Mouse (Mus musculus) gastrocnemius, postnatal 36 days (tissue): ENCODE data around the gene Fev. TPM values are rescaled to one million over a fixed set of nuclear protein-coding genes. Genes with fewer than 3 reads are reported as not detected.

Source experiments
- DNase-seq, 2 experiments: peaks; one replicate each; pipeline ENCODE4 v3.0.0; 2022
- intact Hi-C: fragments of 180-260 bp; cut with DNase I; formaldehyde crosslinking; loops from one replicate; pipeline ENCODE4 v1.15.1; 2025
- microRNA-seq, 2 experiments: library from miRNA; unstranded; fragments of <30 nt; microRNA quantifications; one replicate each; pipeline ENCODE4 v1.2.0; 2021
- total RNA-seq, 2 experiments: library from RNA; stranded (reverse); gene quantifications; 2 replicates each; pipeline ENCODE4 v1.2.3; 2021

Fev gene
- total RNA-seq, 2 experiments from 2014 or later = not detected

DNA sequence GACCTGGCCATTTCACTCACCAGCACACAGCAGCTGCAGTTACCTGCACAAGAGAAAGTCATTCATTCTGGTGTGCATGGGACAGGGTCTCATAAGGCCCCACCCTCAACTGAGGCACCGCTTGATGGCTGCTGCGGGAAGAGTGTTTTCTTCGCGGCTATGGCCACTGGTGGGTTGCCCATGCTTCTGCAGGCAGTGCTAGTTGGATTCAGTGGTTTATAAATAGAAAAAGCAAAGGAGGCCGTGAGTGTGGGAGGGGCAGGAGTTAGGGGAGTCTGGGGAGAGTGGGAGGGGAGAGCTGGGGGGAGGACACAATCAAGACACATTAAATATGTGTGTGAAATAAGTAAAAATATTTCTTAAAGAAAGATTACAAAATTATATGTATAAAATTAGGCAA lies 42.1 kb downstream of the Fev start:
- intact Hi-C loops = no loop called here
- DNase-seq = no peak

DNA sequence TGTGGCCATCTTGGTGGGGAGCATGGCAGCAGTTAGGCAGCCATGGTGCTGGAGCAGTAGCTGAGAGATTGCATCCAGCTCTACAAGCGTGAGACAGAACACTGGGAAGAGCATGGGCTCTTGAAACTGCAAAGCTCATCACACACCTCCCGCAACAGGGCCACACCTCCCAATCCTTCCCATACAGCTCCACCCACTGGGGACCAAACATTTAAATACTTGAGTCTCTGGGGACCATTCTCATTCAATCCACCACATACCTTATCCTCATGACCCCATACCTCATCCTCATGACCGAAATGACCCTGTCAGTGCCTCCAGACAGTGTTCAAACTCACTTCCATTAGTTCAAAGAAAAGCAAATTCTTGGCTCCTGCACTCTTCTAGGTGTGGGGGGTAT lies 52.0 kb downstream of the Fev start:
- DNase-seq = no peak
- intact Hi-C loops = no loop called here

Small RNA genes lying within 50 kb of the gene (microRNA-seq; reads per million reads assigned to microRNA genes)
- gene Mir375 = 2.5 to 133 reads per million in 2 experiments

Other genes with a start within 250 kb of the Fev start
- gene Ttll4, start 223.7 kb downstream of the Fev start, total RNA-seq = 10 to 100 TPM; 11.3 to 14.3 TPM
- 10 to 100 TPM; 41.0 to 44.1 TPM for gene Cyp27a1, start 171.8 kb downstream of the Fev start, total RNA-seq
- 10 to 100 TPM; 63.9 to 90.3 TPM for gene Prkag3, start 136.2 kb downstream of the Fev start, total RNA-seq
- under 1 TPM; 0.20 to 0.32 TPM for gene Wnt6, start 113.5 kb downstream of the Fev start, total RNA-seq
- not detected for gene Wnt10a, start 93.9 kb downstream of the Fev start, total RNA-seq
- not detected for gene Cdk5r2, start 30.5 kb downstream of the Fev start, total RNA-seq
- not detected for gene Cryba2, start 7.7 kb upstream of the Fev start, total RNA-seq
- gene Cfap65, start 50.2 kb upstream of the Fev start, total RNA-seq = not detected
- gene Ihh, start 66.3 kb upstream of the Fev start, total RNA-seq = under 1 TPM; 0.12 to 0.20 TPM
- gene Nhej1, start 239.8 kb upstream of the Fev start, total RNA-seq = 1 to 10 TPM; 5.3 to 5.4 TPM
- gene Slc23a3, start 248.5 kb upstream of the Fev start, total RNA-seq = not detected